Mouse (Mus musculus): Measurements from ENCODE around the gene Npas3. TPM values are rescaled to one million over a fixed set of nuclear protein-coding genes. Genes with fewer than 3 reads are reported as not detected.

The Npas3 gene
- polyA plus RNA-seq, 1 experiment from 2014 or later, result 0.61 TPM

GRCm38 (mm10) chr12:53558259-53558658, 309.8 kb downstream of the Npas3 start:
- DNase-seq (ENCODE audit: low spot score) (no peak), ATAC-seq (ENCODE audit: low FRiP score, low TSS enrichment) (no peak)
- Histone ChIP-seq H3K9me3 (ENCODE audit: control insufficient read depth, low read length) (no peaks in the 10 kb centered on the region), H3K4me1 (replicated peaks; ENCODE audit: control insufficient read depth, insufficient read depth) (no peaks in the 10 kb centered on the region), H3K36me3 (ENCODE audit: control insufficient read depth, insufficient read depth, low read length) (no peaks in the 10 kb centered on the region), H3K4me2 (replicated peaks; ENCODE audit: low read depth) (no peak overlapping the region), H3K4me3 (ENCODE audit: low read depth, low read length) (no peak overlapping the region), H3K27ac (replicated peaks) (no peak overlapping the region), H3K27me3 (ENCODE audit: control insufficient read depth, insufficient read depth, low read length) (no peaks in the 10 kb centered on the region), H3K9ac (ENCODE audit: low read length) (no peak overlapping the region)
- TF ChIP-seq CTCF (IDR thresholded peaks at IDR 0.05; ENCODE audit: low read depth), result no peak
- WGBS, result 83% methylated on average over 1 of the region's 1 CpGs

GRCm38 (mm10) chr12:53566712-53567387, 318.4 kb downstream of the Npas3 start:
- Histone ChIP-seq H3K27ac (replicated peaks) (no peak overlapping the region), H3K4me2 (replicated peaks; ENCODE audit: low read depth) (no peak overlapping the region), H3K9me3 (ENCODE audit: control insufficient read depth, low read length) (no peaks in the 10 kb centered on the region), H3K4me3 (ENCODE audit: low read depth, low read length) (no peak overlapping the region), H3K9ac (ENCODE audit: low read length) (no peak overlapping the region), H3K36me3 (ENCODE audit: control insufficient read depth, insufficient read depth, low read length) (no peaks in the 10 kb centered on the region), H3K27me3 (ENCODE audit: control insufficient read depth, insufficient read depth, low read length) (no peaks in the 10 kb centered on the region), H3K4me1 (replicated peaks; ENCODE audit: control insufficient read depth, insufficient read depth) (no peaks in the 10 kb centered on the region)
- ATAC-seq (ENCODE audit: low FRiP score, low TSS enrichment) (no peak), DNase-seq (ENCODE audit: low spot score) (no peak)
- no peak for TF ChIP-seq EP300 (optimal IDR thresholded peaks at IDR 0.05)
- no peak for TF ChIP-seq CTCF (IDR thresholded peaks at IDR 0.05; ENCODE audit: low read depth)
- WGBS, result 77% methylated on average over 12 of the region's 12 CpGs

- DNase-seq (ENCODE audit: low spot score) (no peak), ATAC-seq (ENCODE audit: low FRiP score, low TSS enrichment) (no peak)
- Histone ChIP-seq H3K9ac (ENCODE audit: low read length) (no peak overlapping the region), H3K4me2 (replicated peaks; ENCODE audit: low read depth) (no peak overlapping the region), H3K27ac (replicated peaks) (no peak overlapping the region), H3K27me3 (ENCODE audit: control insufficient read depth, insufficient read depth, low read length) (no peaks in the 10 kb centered on the region), H3K9me3 (ENCODE audit: control insufficient read depth, low read length) (no peaks in the 10 kb centered on the region), H3K4me1 (replicated peaks; ENCODE audit: control insufficient read depth, insufficient read depth) (no peaks in the 10 kb centered on the region), H3K4me3 (ENCODE audit: low read depth, low read length) (no peak overlapping the region), H3K36me3 (ENCODE audit: control insufficient read depth, insufficient read depth, low read length) (no peaks in the 10 kb centered on the region)
- TF ChIP-seq EP300 (optimal IDR thresholded peaks at IDR 0.05) (no peak), CTCF (IDR thresholded peaks at IDR 0.05; ENCODE audit: low read depth) (no peak)
- 86% methylated on average over 5 of the region's 5 CpGs for WGBS
Measured at GRCm38 (mm10) chr12:53581181-53581580, 332.7 kb downstream of the Npas3 start.

GRCm38 (mm10) chr12:53587249-53587648, 338.8 kb downstream of the Npas3 start:
- ATAC-seq (ENCODE audit: low FRiP score, low TSS enrichment) (no peak), DNase-seq (ENCODE audit: low spot score) (no peak)
- Histone ChIP-seq H3K27ac (replicated peaks) (no peak overlapping the region), H3K9me3 (ENCODE audit: control insufficient read depth, low read length) (no peaks in the 10 kb centered on the region), H3K4me1 (replicated peaks; ENCODE audit: control insufficient read depth, insufficient read depth) (no peaks in the 10 kb centered on the region), H3K4me2 (replicated peaks; ENCODE audit: low read depth) (no peak overlapping the region), H3K27me3 (ENCODE audit: control insufficient read depth, insufficient read depth, low read length) (no peaks in the 10 kb centered on the region), H3K36me3 (ENCODE audit: control insufficient read depth, insufficient read depth, low read length) (no peaks in the 10 kb centered on the region), H3K9ac (ENCODE audit: low read length) (no peak overlapping the region), H3K4me3 (ENCODE audit: low read depth, low read length) (no peak overlapping the region)
- TF ChIP-seq EP300 (optimal IDR thresholded peaks at IDR 0.05) (no peak), CTCF (IDR thresholded peaks at IDR 0.05; ENCODE audit: low read depth) (no peak)
- WGBS, result 87% methylated on average over 5 of the region's 5 CpGs

GRCm38 (mm10) chr12:53587691-53588504, 339.4 kb downstream of the Npas3 start:
- TF ChIP-seq EP300 (optimal IDR thresholded peaks at IDR 0.05) (no peak), CTCF (IDR thresholded peaks at IDR 0.05; ENCODE audit: low read depth) (no peak)
- DNase-seq (ENCODE audit: low spot score) (no peak), ATAC-seq (ENCODE audit: low FRiP score, low TSS enrichment) (no peak)
- Histone ChIP-seq H3K27me3 (ENCODE audit: control insufficient read depth, insufficient read depth, low read length) (no peaks in the 10 kb centered on the region), H3K9me3 (ENCODE audit: control insufficient read depth, low read length) (no peaks in the 10 kb centered on the region), H3K4me3 (ENCODE audit: low read depth, low read length) (no peak overlapping the region), H3K9ac (ENCODE audit: low read length) (no peak overlapping the region), H3K4me2 (replicated peaks; ENCODE audit: low read depth) (no peak overlapping the region), H3K4me1 (replicated peaks; ENCODE audit: control insufficient read depth, insufficient read depth) (no peaks in the 10 kb centered on the region), H3K36me3 (ENCODE audit: control insufficient read depth, insufficient read depth, low read length) (no peaks in the 10 kb centered on the region), H3K27ac (replicated peaks) (no peak overlapping the region)
- WGBS, result 73% methylated on average over 19 of the region's 19 CpGs

- H3K9me3 ChIP-seq (ENCODE audit: control insufficient read depth, low read length), result no peaks in the 10 kb centered on the region
- no peak overlapping the region for H3K4me3 ChIP-seq (ENCODE audit: low read depth, low read length)
- WGBS, result 73% methylated on average over 6 of the region's 6 CpGs
- H3K27me3 ChIP-seq (ENCODE audit: control insufficient read depth, insufficient read depth, low read length), result no peaks in the 10 kb centered on the region
- H3K27ac ChIP-seq (replicated peaks), result no peak overlapping the region
- no peak overlapping the region for H3K9ac ChIP-seq (ENCODE audit: low read length)
- H3K4me2 ChIP-seq (replicated peaks; ENCODE audit: low read depth), result no peak overlapping the region
- H3K36me3 ChIP-seq (ENCODE audit: control insufficient read depth, insufficient read depth, low read length), result no peaks in the 10 kb centered on the region
- TF ChIP-seq CTCF (IDR thresholded peaks at IDR 0.05; ENCODE audit: low read depth) (no peak), EP300 (optimal IDR thresholded peaks at IDR 0.05) (no peak)
- no peak for ATAC-seq (ENCODE audit: low FRiP score, low TSS enrichment)
- H3K4me1 ChIP-seq (replicated peaks; ENCODE audit: control insufficient read depth, insufficient read depth), result no peaks in the 10 kb centered on the region
- no peak for DNase-seq (ENCODE audit: low spot score)
Measured at GRCm38 (mm10) chr12:53589446-53589961, 341.0 kb downstream of the Npas3 start.

Measured in stomach, postnatal 0 days (tissue).